Mouse (Mus musculus): ENCODE results near the gene Ptpn14.

DNA sequence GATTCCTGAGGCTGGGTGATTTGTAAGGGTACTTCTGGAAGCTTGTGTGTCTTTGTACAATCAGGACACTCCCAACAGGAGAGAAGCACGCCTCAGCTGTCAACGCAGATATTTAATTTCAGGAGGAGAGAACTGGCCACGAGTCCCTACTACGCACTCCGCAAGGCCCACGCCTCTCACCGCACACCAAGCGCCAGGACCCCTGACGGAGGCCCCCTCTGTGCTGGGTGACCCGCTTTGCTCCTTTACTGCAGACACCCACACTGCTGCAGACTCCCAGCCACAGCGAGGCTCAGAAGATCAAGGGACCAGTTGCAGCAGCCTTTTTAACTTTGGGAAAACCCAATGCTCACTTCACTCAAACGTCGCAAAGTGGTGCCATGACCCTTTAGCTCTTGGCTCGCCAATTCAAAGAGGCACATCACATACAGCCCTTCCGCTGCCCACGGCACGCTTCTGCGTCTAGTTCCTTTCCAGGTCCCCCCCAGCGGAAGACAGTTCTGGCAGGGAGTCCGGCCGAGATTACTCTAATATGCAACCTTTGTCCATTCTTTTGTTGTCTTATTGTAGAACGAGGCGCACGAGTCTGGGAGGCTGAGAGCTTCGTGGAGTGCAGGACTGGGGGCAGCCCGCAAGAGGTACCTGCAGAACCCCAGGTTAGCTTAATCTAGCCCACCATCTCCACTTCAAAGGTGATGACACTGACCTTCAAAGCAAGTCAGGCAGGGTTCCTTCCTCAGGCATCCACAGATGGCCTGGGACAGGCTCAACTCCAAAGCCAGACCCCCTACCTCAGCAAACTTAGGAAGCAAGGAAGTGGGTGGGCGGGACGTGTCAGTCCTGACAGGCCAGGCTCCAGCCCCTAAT lies 192.9 kb downstream of the Ptpn14 start:
- no peak for TF ChIP-seq CTCF (IDR thresholded peaks at IDR 0.05; ENCODE audit: borderline replicate concordance, insufficient read depth, low read length)
- no peak for TF ChIP-seq POLR2A (IDR thresholded peaks at IDR 0.05; ENCODE audit: low read depth, low read length)

Data from embryonic fibroblast, embryonic 13.5 days (primary cell).